Mouse (Mus musculus) liver, embryonic 16.5 days (tissue): ENCODE measurements at regions not wholly inside any gene's neighbourhood (a gene's known extent, or its start where the extent isn't known, plus 50 kb on each side); places are given as distances from the start of the nearest gene placed in this dataset.
"Not testable (repeated sequence)": the region's sequence is repeated elsewhere in the genome, so short reads cannot be mapped to it uniquely, and the experiment has no call there.

Experiments
- ATAC-seq: fragments of 200-750 bp; cut with Nextera tagmentation; 2 replicates; pipeline ENCODE4 v1.8.0; 2017; ENCODE audit warnings: low read depth, mild to moderate bottlenecking, moderate number of reproducible peaks, moderate library complexity
- H3K27ac ChIP-seq: fragments of 300-500 bp; sonication (generic); 2 replicates; pipeline ENCODE4 v1.5.1; 2014; ENCODE audit warnings: mild to moderate bottlenecking, low read length
- H3K27me3 ChIP-seq: fragments of 300-500 bp; sonication (generic); 2 replicates; pipeline ENCODE4 v1.6.1; 2014; ENCODE audit warnings: low read depth, low read length, mixed read lengths; ENCODE audit not compliant: control insufficient read depth, insufficient read depth
- H3K36me3 ChIP-seq: fragments of 300-500 bp; sonication (generic); 2 replicates; pipeline ENCODE4 v1.6.1; 2014; ENCODE audit warnings: mild to moderate bottlenecking; ENCODE audit not compliant: control insufficient read depth, insufficient read depth
- H3K4me1 ChIP-seq: fragments of 300-500 bp; sonication (generic); 2 replicates; pipeline ENCODE4 v1.6.1; 2014; ENCODE audit warnings: low read depth, low read length, mixed read lengths; ENCODE audit not compliant: control insufficient read depth
- H3K4me2 ChIP-seq: fragments of 300-500 bp; sonication (generic); 2 replicates; pipeline ENCODE4 v1.6.1; 2014; ENCODE audit warnings: low read depth, low read length, mixed read lengths
- H3K4me3 ChIP-seq: fragments of 300-500 bp; sonication (generic); 2 replicates; pipeline ENCODE4 v1.5.1; 2014; ENCODE audit warnings: low read depth, mild to moderate bottlenecking, low read length
- H3K9ac ChIP-seq: fragments of 300-500 bp; sonication (generic); 2 replicates; pipeline ENCODE4 v1.6.1; 2014; ENCODE audit warnings: low read depth, low read length
- H3K9me3 ChIP-seq: fragments of 300-500 bp; sonication (generic); replicated peaks from 2 replicates; pipeline ENCODE4 v1.6.1; 2016; ENCODE audit warnings: low read length; ENCODE audit not compliant: control insufficient read depth
- WGBS: fragments of 180-500 bp; shearing (Covaris S2); extraction: QIAGEN DNeasy Blood & Tissue Kit; methylation state at CpG from one replicate; pipeline ENCODE4 v1.1.7; 2014; ENCODE audit not compliant: insufficient replicate concordance; 5-methylcytosine and 5-hydroxymethylcytosine counted together

DNA sequence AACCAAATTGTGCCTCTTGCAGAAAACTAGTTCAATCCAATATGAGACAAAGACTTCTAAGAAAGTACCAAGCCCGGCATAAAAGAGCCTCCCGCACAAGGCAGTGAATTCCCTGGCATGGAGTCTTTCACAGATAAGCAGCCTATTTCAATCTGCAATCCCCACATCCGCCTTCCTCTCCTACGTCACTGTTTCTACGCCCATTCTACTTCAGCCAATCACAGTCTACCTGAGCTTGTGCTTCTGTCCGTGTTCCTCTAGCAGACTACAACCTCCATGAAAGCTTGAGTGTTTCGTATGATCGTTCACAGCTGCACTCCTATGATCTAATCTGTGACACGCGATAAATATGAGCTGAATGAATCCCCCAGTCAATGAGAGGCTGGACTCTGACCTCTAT lies 155.6 kb upstream of the Ipo5 start:
- Histone ChIP-seq H3K27me3 (no peaks in the 10 kb centered on the region), H3K4me3 (no peak overlapping the region), H3K4me1 (no peaks in the 10 kb centered on the region), H3K9me3 (no peaks in the 10 kb centered on the region), H3K27ac (no peak overlapping the region), H3K9ac (no peak overlapping the region), H3K4me2 (no peak overlapping the region), H3K36me3 (no peaks in the 10 kb centered on the region)
- 64% methylated on average over 10 of the region's 10 CpGs for WGBS
- no peak for ATAC-seq

DNA sequence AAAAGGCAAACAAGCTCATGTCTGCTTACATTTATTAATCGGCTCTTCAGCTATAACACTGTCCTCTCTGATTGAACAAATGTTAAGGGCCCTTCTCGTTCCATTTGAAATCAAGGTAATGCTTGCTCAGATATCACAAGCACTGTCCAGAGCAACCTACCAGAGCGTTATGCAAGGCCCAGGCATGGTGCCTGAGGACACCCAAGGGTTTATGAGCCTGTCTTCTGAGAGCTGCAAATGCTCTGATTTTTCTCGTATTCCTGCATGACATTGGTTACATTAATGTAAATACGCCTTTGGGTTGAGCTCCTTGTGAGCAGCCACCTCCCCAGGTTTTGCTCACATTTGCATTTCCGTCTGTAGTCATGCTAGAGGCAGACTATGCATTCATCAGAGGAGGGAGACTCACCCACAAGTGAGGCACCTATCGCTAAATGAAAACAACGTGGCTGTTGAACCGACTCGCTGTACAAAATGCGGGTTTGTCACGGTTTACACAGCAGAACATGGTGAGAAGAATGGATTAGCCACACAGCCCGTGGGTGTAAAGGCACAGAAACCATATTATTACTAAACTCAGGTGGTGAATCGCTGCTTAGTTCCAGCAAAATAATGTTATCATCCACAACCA lies 152.7 kb upstream of the Ipo5 start:
- no peaks in the 10 kb centered on the region for H3K9me3 ChIP-seq
- H3K36me3 ChIP-seq, result no peaks in the 10 kb centered on the region
- no peak overlapping the region for H3K9ac ChIP-seq
- H3K4me2 ChIP-seq, result no peak overlapping the region
- H3K4me1 ChIP-seq, result no peaks in the 10 kb centered on the region
- no peak overlapping the region for H3K27ac ChIP-seq
- no peak for ATAC-seq
- no peaks in the 10 kb centered on the region for H3K27me3 ChIP-seq
- H3K4me3 ChIP-seq, result no peak overlapping the region
- WGBS, result 61% methylated on average over 14 of the region's 14 CpGs

DNA sequence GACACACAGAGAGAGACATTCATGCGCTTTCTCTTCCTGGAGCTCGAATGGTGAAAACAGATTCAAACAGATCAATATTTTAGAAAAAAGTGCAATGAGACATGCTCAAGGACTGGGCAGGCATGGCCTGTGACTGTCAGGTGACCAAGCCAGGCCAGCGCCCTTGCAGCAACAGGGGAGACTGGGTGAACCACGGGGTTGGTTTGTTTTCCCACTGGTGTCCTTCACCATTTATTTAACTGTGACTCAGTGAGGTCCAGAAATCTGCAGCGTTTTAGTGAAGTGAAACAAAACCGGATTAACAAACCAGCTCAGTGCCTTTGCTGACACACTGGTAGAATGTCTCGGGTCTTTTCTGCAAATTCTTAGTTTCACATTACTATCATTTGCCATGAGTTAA lies 148.9 kb upstream of the Ipo5 start:
- no peak overlapping the region for H3K4me3 ChIP-seq
- H3K27ac ChIP-seq, result no peak overlapping the region
- peak; percentile 81 for ATAC-seq
- H3K4me2 ChIP-seq, result no peak overlapping the region
- no peaks in the 10 kb centered on the region for H3K9me3 ChIP-seq
- 50% methylated on average over 7 of the region's 7 CpGs for WGBS
- H3K4me1 ChIP-seq, result no peaks in the 10 kb centered on the region
- H3K36me3 ChIP-seq, result no peaks in the 10 kb centered on the region
- no peak overlapping the region for H3K9ac ChIP-seq
- H3K27me3 ChIP-seq, result no peaks in the 10 kb centered on the region

DNA sequence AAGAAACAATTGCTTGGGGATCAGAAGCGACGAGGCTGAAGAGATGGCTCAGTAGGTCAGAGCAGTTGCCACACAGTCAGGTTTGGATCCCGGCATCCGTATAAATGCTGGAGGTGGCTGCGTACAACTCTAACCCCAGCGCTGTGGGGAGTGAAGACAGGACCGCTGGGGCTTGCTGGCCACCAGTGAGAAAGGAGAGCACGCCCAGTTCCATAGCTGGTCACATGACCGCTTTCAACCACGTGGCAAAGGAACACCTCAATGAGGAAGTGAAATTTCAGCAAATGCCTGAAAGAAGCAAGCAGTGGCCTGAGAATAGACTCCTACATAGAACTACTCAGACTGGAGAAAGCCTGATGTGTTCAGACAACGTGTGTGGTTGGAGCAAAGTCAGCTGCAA lies 148.3 kb upstream of the Ipo5 start:
- 66% methylated on average over 11 of the region's 11 CpGs for WGBS
- H3K9ac ChIP-seq, result no peak overlapping the region

DNA sequence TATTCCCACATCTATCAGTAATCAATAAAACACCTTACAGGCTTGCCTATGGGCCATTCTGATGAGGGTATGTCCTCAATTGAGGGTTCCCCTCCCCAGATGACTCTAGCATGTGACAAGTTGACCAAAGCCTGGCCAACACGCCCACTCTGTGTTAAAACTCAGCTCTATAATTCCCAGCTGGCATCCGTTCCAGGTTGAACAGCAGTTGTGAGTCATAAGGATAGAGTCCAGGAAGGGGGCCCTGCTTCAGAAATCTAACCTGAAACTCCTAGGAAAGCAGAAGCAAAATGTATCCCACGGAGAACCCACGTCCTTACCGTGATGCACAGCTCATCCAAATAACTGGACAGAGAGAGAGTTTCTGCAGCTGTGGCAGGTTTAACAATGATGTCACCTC lies 147.2 kb upstream of the Ipo5 start:
- no peak overlapping the region for H3K4me2 ChIP-seq
- H3K9ac ChIP-seq, result no peak overlapping the region
- WGBS, result 74% methylated on average over 5 of the region's 5 CpGs
- no peaks in the 10 kb centered on the region for H3K27me3 ChIP-seq
- no peaks in the 10 kb centered on the region for H3K36me3 ChIP-seq
- H3K4me3 ChIP-seq, result no peak overlapping the region
- H3K4me1 ChIP-seq, result no peaks in the 10 kb centered on the region
- no peak overlapping the region for H3K27ac ChIP-seq
- ATAC-seq, result no peak
- H3K9me3 ChIP-seq, result no peaks in the 10 kb centered on the region

More for the DNA sequence above, 148.3 kb upstream of the Ipo5 start:
- Histone ChIP-seq H3K4me3 (no peak overlapping the region), H3K4me1 (no peaks in the 10 kb centered on the region), H3K9me3 (no peaks in the 10 kb centered on the region), H3K4me2 (no peak overlapping the region), H3K27me3 (no peaks in the 10 kb centered on the region), H3K27ac (no peak overlapping the region), H3K36me3 (no peaks in the 10 kb centered on the region)
- ATAC-seq, result peak; percentile 41; the same call in 1 of the 2 replicates

DNA sequence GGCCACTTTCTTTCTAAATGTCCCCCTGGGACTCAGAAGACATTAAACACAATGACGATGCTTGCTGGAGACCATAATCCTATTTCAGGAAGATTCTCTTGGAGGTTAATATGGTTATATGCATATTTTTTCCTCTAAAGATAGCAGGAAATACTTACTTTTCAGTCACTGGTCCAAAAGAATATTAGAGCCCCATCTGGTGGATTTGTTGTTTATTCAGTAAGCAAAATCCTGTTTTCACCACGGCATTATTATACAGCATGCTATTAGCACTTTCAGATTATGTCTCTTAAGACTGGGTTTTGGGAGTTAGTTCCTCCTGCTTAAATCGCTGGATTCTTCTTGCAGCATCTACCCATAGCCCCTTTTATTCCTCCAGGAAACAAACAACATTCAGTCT lies 146.6 kb upstream of the Ipo5 start:
- no peaks in the 10 kb centered on the region for H3K36me3 ChIP-seq
- no peaks in the 10 kb centered on the region for H3K9me3 ChIP-seq
- no peak overlapping the region for H3K9ac ChIP-seq
- H3K4me3 ChIP-seq, result no peak overlapping the region
- H3K4me1 ChIP-seq, result no peaks in the 10 kb centered on the region
- no peak for ATAC-seq
- H3K27me3 ChIP-seq, result no peaks in the 10 kb centered on the region
- no peak overlapping the region for H3K27ac ChIP-seq
- 69% methylated on average over 3 of the region's 3 CpGs for WGBS
- no peak overlapping the region for H3K4me2 ChIP-seq

DNA sequence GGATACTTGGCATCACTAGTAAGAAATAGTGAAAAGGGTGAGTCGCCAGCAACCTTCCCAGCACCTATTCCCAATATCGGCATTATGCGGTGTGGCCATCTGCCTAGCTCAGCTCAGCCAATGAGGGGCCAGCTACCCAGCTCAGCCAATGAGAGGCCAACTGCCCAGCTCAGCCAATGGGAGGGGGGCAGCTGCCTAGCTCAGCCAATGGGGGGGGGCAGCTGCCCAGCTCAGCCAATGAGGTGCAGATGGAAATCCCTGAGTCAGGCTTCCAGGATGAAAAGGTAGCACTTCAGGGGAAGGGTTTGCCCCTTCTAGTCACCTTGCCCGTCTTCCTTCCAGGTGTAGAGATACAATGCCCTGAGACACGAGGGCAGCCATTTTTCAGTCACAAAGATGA lies 144.6 kb upstream of the Ipo5 start:
- Histone ChIP-seq H3K4me3 (no peak overlapping the region), H3K9me3 (no peaks in the 10 kb centered on the region), H3K27ac (no peak overlapping the region), H3K4me2 (no peak overlapping the region), H3K27me3 (no peaks in the 10 kb centered on the region), H3K9ac (no peak overlapping the region), H3K36me3 (no peaks in the 10 kb centered on the region), H3K4me1 (no peaks in the 10 kb centered on the region)
- 68% methylated on average over 5 of the region's 5 CpGs for WGBS
- no peak for ATAC-seq

DNA sequence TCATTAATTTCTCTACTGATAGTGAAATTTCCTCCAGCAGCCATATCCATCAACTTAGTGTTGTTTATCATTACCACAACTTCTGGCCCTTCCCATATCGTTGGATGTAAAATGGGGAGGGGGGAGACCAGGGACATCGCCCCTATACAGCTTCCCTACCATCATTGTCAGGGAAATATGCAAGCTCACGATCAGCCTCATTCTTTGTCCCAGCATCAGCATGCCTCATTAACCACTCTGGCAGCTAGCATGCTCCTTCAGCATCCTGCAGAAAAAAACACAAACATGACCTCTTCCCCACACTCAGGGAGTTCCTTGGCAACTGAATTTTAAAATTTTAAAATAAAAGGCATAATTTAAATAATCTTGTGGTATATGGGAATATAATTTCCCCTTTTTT lies 140.4 kb upstream of the Ipo5 start:
- Histone ChIP-seq H3K4me3 (no peak overlapping the region), H3K9me3 (no peaks in the 10 kb centered on the region), H3K4me1 (no peaks in the 10 kb centered on the region), H3K9ac (no peak overlapping the region), H3K27ac (no peak overlapping the region), H3K27me3 (no peaks in the 10 kb centered on the region), H3K4me2 (no peak overlapping the region), H3K36me3 (no peaks in the 10 kb centered on the region)
- no peak for ATAC-seq
- 53% methylated on average over 3 of the region's 3 CpGs for WGBS

DNA sequence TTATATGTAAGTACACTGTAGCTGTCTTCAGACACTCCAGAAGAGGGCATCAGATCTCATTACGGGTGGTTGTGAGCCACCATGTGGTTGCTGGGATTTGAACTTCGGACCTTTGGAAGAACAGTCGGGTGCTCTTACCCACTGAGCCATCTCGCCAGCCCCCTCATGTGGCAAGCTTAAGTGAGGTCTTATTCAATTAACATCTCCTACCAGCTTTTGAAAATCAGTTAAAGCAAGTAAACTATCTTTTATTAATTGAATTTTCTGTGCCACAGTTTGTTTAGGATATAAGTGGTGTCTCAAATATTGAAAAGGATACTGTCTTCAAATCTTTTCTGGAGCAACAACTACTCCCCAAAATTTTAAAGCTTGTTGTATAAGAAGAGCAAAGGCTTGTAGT lies 138.0 kb upstream of the Ipo5 start:
- H3K4me3 ChIP-seq, ATAC-seq, H3K27me3 ChIP-seq, H3K4me1 ChIP-seq, H3K9me3 ChIP-seq, H3K36me3 ChIP-seq, H3K9ac ChIP-seq, H3K4me2 ChIP-seq, H3K27ac ChIP-seq: not testable (repeated sequence)
- 46% methylated on average over 3 of the region's 4 CpGs for WGBS
